Mouse (Mus musculus): ENCODE measurements at regions not wholly inside any gene's neighbourhood (a gene's known extent, or its start where the extent isn't known, plus 50 kb on each side); places are given as distances from the start of the nearest gene placed in this dataset.

GRCm38 (mm10) chrX:11840319-11841035 lies 319.7 kb downstream of the Bcor start:
- 45% methylated on average over 11 of the region's 11 CpGs for WGBS
- Histone ChIP-seq H3K9me3 (ENCODE audit: control insufficient read depth, low read length) (no peaks in the 10 kb centered on the region), H3K27ac (replicated peaks in 1 of 2; ENCODE audit: control insufficient read depth in 1 of 2, insufficient read depth in 1 of 2, low read depth in 2 of 2, low read length in 2 of 2) (peak overlapping the region; percentile 46 to 87), H3K4me2 (ENCODE audit: low read length) (no peak overlapping the region; the same call in 1 of the 2 replicates), H3K36me3 (ENCODE audit: control insufficient read depth, insufficient read depth, low read length) (no peaks in the 10 kb centered on the region), H3K27me3 (ENCODE audit: control insufficient read depth, insufficient read depth, low read length) (no peaks in the 10 kb centered on the region), H3K4me1 (ENCODE audit: control insufficient read depth in 2 of 2, insufficient read depth in 2 of 2, low read length in 2 of 2) (peaks cover 25 to 28% of the 10 kb centered on the region in 2 experiments), H3K9ac (ENCODE audit: low read length) (no peak overlapping the region), H3K4me3 (ENCODE audit: control insufficient read depth in 1 of 2, insufficient read depth in 1 of 2, low read depth in 1 of 2, low read length in 2 of 2) (no peak overlapping the region)
- ATAC-seq (ENCODE audit: insufficient number of reproducible peaks, insufficient read depth, low FRiP score, low read depth): no peak

DNA sequence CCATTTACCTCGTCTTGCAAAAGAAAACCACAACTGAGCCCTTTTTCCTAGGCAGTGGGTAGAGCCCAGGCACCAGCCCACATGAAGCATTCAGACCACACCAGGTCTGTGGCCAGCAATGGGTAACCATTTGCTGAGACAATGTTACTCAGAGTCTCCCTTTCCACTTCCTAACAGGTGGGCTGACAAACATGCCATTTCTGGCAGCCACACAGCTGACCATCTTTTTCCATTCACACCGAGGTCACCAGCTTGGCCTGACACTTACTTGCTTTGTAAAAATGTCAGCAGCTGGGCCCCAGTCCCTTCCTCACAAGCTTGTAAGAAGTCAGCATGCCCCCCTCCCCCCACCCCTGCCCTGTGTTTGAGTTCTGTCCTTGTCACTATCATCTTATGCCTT lies 314.6 kb downstream of the Bcor start:
- Histone ChIP-seq H3K27me3 (ENCODE audit: control insufficient read depth, insufficient read depth, low read length) (no peaks in the 10 kb centered on the region), H3K36me3 (ENCODE audit: control insufficient read depth, insufficient read depth, low read length) (no peaks in the 10 kb centered on the region), H3K27ac (replicated peaks in 1 of 2; ENCODE audit: control insufficient read depth in 1 of 2, insufficient read depth in 1 of 2, low read depth in 2 of 2, low read length in 2 of 2) (no peak overlapping the region), H3K4me1 (ENCODE audit: control insufficient read depth in 2 of 2, insufficient read depth in 2 of 2, low read length in 2 of 2) (peaks cover 4 to 7% of the 10 kb centered on the region in 2 experiments; a peak in 2 of 4 replicates), H3K4me3 (ENCODE audit: control insufficient read depth in 1 of 2, insufficient read depth in 1 of 2, low read depth in 1 of 2, low read length in 2 of 2) (no peak overlapping the region), H3K9me3 (ENCODE audit: control insufficient read depth, low read length) (no peaks in the 10 kb centered on the region), H3K4me2 (ENCODE audit: low read length) (no peak overlapping the region), H3K9ac (ENCODE audit: low read length) (no peak overlapping the region)
- WGBS: 56% methylated on average over 2 of the region's 2 CpGs
- ATAC-seq (ENCODE audit: insufficient number of reproducible peaks, insufficient read depth, low FRiP score, low read depth): no peak

DNA sequence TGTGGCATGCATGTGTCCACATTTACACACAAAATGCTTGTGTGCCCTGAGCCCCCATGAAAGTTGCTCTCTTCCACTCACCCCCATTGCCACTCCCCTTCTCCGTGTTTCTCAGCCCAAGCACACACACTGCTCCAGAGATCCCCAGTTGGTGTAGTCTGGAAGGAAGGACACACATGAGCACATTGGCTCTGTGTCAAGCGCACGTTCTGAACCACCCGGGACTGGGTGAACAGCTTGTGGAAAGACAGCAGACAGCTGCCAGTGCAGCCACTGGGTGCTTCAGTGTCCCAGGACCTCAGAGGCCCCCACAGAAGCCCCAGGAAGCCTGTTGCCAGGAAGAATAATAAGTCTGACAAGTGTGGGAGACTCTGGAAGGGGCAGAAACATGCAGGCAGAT lies 304.2 kb downstream of the Bcor start:
- 59% methylated on average over 4 of the region's 4 CpGs for WGBS
- no peaks in the 10 kb centered on the region for H3K9me3 ChIP-seq (ENCODE audit: control insufficient read depth, low read length)
- ATAC-seq (ENCODE audit: insufficient number of reproducible peaks, insufficient read depth, low FRiP score, low read depth): no peak
- peaks cover under 1 to 4% of the 10 kb centered on the region in 2 experiments; a peak in 2 of 4 replicates for H3K4me1 ChIP-seq (ENCODE audit: control insufficient read depth in 2 of 2, insufficient read depth in 2 of 2, low read length in 2 of 2)
- H3K27me3 ChIP-seq (ENCODE audit: control insufficient read depth, insufficient read depth, low read length): peaks cover 4% of the 10 kb centered on the region; the same call in 1 of the 2 replicates
- H3K4me2 ChIP-seq (ENCODE audit: low read length): no peak overlapping the region
- H3K27ac ChIP-seq (replicated peaks in 1 of 2; ENCODE audit: control insufficient read depth in 1 of 2, insufficient read depth in 1 of 2, low read depth in 2 of 2, low read length in 2 of 2): no peak overlapping the region
- no peak overlapping the region for H3K4me3 ChIP-seq (ENCODE audit: control insufficient read depth in 1 of 2, insufficient read depth in 1 of 2, low read depth in 1 of 2, low read length in 2 of 2)
- H3K36me3 ChIP-seq (ENCODE audit: control insufficient read depth, insufficient read depth, low read length): no peaks in the 10 kb centered on the region
- no peak overlapping the region for H3K9ac ChIP-seq (ENCODE audit: low read length)

DNA sequence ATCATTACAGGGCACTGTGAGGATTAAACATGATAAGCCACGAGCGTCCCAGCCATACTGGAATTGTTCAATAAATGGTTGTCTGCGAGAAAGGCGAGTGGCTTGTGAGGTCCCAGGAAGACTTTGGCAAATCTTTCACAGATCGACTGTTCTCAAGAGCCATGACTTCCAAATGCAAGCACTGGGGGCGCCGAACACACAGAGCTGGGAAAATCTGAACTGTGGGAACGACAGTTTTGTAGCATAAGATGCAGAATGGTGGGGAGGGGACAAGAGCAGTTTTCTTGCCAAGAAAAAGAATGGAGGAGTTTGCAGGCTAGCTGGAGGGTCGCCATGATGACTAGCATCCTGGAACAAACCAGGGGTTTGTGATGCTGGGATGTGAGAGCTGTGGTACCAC lies 300.8 kb downstream of the Bcor start:
- ATAC-seq (ENCODE audit: insufficient number of reproducible peaks, insufficient read depth, low FRiP score, low read depth): no peak
- no peaks in the 10 kb centered on the region for H3K36me3 ChIP-seq (ENCODE audit: control insufficient read depth, insufficient read depth, low read length)
- H3K4me3 ChIP-seq (ENCODE audit: control insufficient read depth in 1 of 2, insufficient read depth in 1 of 2, low read depth in 1 of 2, low read length in 2 of 2): no peak overlapping the region
- H3K27me3 ChIP-seq (ENCODE audit: control insufficient read depth, insufficient read depth, low read length): peaks cover 4% of the 10 kb centered on the region; the same call in 1 of the 2 replicates
- H3K4me2 ChIP-seq (ENCODE audit: low read length): no peak overlapping the region
- no peak overlapping the region for H3K9ac ChIP-seq (ENCODE audit: low read length)
- H3K9me3 ChIP-seq (ENCODE audit: control insufficient read depth, low read length): no peaks in the 10 kb centered on the region
- no peak overlapping the region for H3K27ac ChIP-seq (replicated peaks in 1 of 2; ENCODE audit: control insufficient read depth in 1 of 2, insufficient read depth in 1 of 2, low read depth in 2 of 2, low read length in 2 of 2)
- 50% methylated on average over 9 of the region's 9 CpGs for WGBS
- peaks cover 6 to 11% of the 10 kb centered on the region in 2 experiments for H3K4me1 ChIP-seq (ENCODE audit: control insufficient read depth in 2 of 2, insufficient read depth in 2 of 2, low read length in 2 of 2)

- no peak overlapping the region for H3K27ac ChIP-seq (replicated peaks in 1 of 2; ENCODE audit: control insufficient read depth in 1 of 2, insufficient read depth in 1 of 2, low read depth in 2 of 2, low read length in 2 of 2)
- no peaks in the 10 kb centered on the region for H3K9me3 ChIP-seq (ENCODE audit: control insufficient read depth, low read length)
- peaks cover 6 to 11% of the 10 kb centered on the region in 2 experiments for H3K4me1 ChIP-seq (ENCODE audit: control insufficient read depth in 2 of 2, insufficient read depth in 2 of 2, low read length in 2 of 2)
- peaks cover 4% of the 10 kb centered on the region for H3K27me3 ChIP-seq (ENCODE audit: control insufficient read depth, insufficient read depth, low read length)
- WGBS: 52% methylated on average over 11 of the region's 11 CpGs
- H3K36me3 ChIP-seq (ENCODE audit: control insufficient read depth, insufficient read depth, low read length): no peaks in the 10 kb centered on the region
- no peak overlapping the region for H3K4me3 ChIP-seq (ENCODE audit: control insufficient read depth in 1 of 2, insufficient read depth in 1 of 2, low read depth in 1 of 2, low read length in 2 of 2)
- H3K9ac ChIP-seq (ENCODE audit: low read length): no peak overlapping the region
- H3K4me2 ChIP-seq (ENCODE audit: low read length): no peak overlapping the region
- ATAC-seq (ENCODE audit: insufficient number of reproducible peaks, insufficient read depth, low FRiP score, low read depth): no peak
Observed at GRCm38 (mm10) chrX:11861119-11861708, 298.9 kb downstream of the Bcor start.

DNA sequence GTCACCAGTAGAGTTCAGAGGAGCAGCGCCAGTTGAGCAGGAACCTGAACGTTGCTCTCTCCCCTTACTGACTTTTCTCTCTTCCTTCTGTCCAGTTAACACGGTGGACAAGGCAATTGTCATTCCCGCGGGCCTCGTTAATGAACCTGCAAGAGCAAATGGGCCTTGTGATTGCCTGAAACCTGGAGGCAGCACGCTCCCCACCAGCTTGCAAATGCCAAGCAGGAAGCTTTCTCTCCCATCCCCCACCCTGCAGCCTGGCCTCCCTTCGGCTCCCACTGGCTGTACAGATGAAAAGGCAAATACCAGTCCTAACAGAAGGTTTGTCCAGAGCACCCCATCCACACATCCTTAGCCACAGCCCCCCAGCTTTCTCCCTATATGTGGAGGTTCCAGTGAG lies 298.3 kb downstream of the Bcor start:
- Histone ChIP-seq H3K27me3 (ENCODE audit: control insufficient read depth, insufficient read depth, low read length) (peaks cover 4% of the 10 kb centered on the region), H3K9me3 (ENCODE audit: control insufficient read depth, low read length) (no peaks in the 10 kb centered on the region), H3K4me2 (ENCODE audit: low read length) (no peak overlapping the region), H3K36me3 (ENCODE audit: control insufficient read depth, insufficient read depth, low read length) (no peaks in the 10 kb centered on the region), H3K4me1 (ENCODE audit: control insufficient read depth in 2 of 2, insufficient read depth in 2 of 2, low read length in 2 of 2) (peaks cover 6 to 11% of the 10 kb centered on the region in 2 experiments), H3K4me3 (ENCODE audit: control insufficient read depth in 1 of 2, insufficient read depth in 1 of 2, low read depth in 1 of 2, low read length in 2 of 2) (no peak overlapping the region), H3K9ac (ENCODE audit: low read length) (no peak overlapping the region), H3K27ac (replicated peaks in 1 of 2; ENCODE audit: control insufficient read depth in 1 of 2, insufficient read depth in 1 of 2, low read depth in 2 of 2, low read length in 2 of 2) (no peak overlapping the region)
- ATAC-seq (ENCODE audit: insufficient number of reproducible peaks, insufficient read depth, low FRiP score, low read depth): no peak
- WGBS: 30% methylated on average over 8 of the region's 8 CpGs

DNA sequence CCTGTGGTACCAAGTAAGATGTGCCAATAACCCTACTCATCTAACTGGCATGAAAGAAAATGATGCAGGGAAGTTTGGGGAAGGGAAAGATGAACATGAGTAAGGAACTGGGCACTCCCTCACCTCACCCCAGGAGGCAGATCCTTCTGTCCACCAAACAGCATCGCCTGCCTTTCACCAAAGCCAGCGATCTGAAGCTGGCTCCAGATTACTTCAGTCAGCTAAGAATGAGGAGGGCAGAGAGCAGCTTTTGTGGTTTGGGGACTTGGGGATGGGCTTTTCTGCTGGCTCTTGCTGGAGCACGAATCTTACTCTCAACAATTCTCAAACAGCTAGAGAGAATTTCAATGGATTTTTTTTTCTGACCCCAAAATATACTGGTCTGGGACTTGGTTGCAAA lies 297.0 kb downstream of the Bcor start:
- Histone ChIP-seq H3K9ac (ENCODE audit: low read length) (no peak overlapping the region), H3K27ac (replicated peaks in 1 of 2; ENCODE audit: control insufficient read depth in 1 of 2, insufficient read depth in 1 of 2, low read depth in 2 of 2, low read length in 2 of 2) (no peak overlapping the region), H3K4me1 (ENCODE audit: control insufficient read depth in 2 of 2, insufficient read depth in 2 of 2, low read length in 2 of 2) (peaks cover 6 to 11% of the 10 kb centered on the region in 2 experiments), H3K36me3 (ENCODE audit: control insufficient read depth, insufficient read depth, low read length) (no peaks in the 10 kb centered on the region), H3K9me3 (ENCODE audit: control insufficient read depth, low read length) (no peaks in the 10 kb centered on the region), H3K27me3 (ENCODE audit: control insufficient read depth, insufficient read depth, low read length) (peaks cover 4% of the 10 kb centered on the region), H3K4me3 (ENCODE audit: control insufficient read depth in 1 of 2, insufficient read depth in 1 of 2, low read depth in 1 of 2, low read length in 2 of 2) (no peak overlapping the region), H3K4me2 (ENCODE audit: low read length) (no peak overlapping the region)
- WGBS: 35% methylated on average over 3 of the region's 3 CpGs
- no peak for ATAC-seq (ENCODE audit: insufficient number of reproducible peaks, insufficient read depth, low FRiP score, low read depth)
